Mouse (Mus musculus) layer of hippocampus, postnatal 10 days (tissue): ENCODE measurements around the gene Fam167b. TPM values are rescaled to one million over a fixed set of nuclear protein-coding genes. Genes with fewer than 3 reads are reported as not detected.
"Not testable (repeated sequence)": the region's sequence is repeated elsewhere in the genome, so short reads cannot be mapped to it uniquely, and the experiment has no call there.

Source experiments
- DNase-seq, 2 experiments: peaks; one replicate each; pipeline ENCODE4 v3.0.0; 2021; ENCODE audit warnings: low spot score in 2 of 2
- microRNA-seq, 2 experiments: library from miRNA; unstranded; fragments of <30 nt; microRNA quantifications; one replicate each; pipeline ENCODE4 v1.2.0; 2021
- total RNA-seq, 2 experiments: library from RNA; stranded (reverse); gene quantifications; 2 replicates each; pipeline ENCODE4 v1.2.3; 2021

Gene Fam167b
- total RNA-seq, 2 experiments from 2014 or later = not detected

DNA sequence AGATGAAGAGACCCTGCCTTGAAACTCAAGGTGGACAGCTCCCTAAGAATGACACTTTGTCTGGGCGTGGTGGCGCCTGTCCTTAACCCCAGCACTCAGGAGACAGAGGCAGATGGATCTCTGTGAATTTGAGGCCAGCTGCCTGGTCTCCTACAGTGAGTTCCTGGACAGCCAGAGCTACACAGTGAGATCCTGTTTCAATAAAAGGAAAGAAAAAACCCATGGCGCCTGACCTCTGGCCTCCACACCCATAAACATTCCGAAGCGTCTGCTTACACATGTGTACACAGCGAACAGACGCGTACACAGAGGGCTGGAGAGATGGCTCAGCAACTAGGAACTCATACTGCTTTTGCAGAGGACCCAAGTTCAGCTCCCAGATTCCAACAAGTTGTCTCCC lies 14.6 kb downstream of the Fam167b start:
- DNase-seq = no peak

DNA sequence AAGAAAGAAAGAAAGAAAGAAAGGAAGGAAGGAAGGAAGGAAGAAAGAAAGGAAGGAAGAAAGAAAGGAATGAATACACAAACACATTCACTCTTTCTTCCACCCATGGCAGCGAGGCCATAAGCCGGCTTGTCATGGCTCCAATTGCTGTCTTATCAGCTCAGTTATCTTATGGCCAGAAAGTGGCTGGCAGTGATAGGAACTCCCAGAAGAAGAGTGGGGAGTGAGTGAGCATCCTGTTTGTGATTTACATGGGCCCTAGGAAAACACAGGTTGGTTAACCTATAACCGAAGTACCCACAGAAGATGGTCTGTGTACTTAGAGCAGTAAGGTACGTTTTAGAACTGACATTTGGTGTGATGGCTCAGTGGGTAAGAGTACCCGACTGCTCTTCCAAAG lies 17.2 kb downstream of the Fam167b start:
- no peak for DNase-seq

- no peak for DNase-seq
Measured at GRCm38 (mm10) chr4:129558321-129558955, 19.9 kb downstream of the Fam167b start.

- DNase-seq = no peak
Measured at GRCm38 (mm10) chr4:129557256-129557808, 21.0 kb downstream of the Fam167b start.

GRCm38 (mm10) chr4:129556532-129557223 lies 21.7 kb downstream of the Fam167b start:
- peak; percentile 80 to 86 for DNase-seq

DNA sequence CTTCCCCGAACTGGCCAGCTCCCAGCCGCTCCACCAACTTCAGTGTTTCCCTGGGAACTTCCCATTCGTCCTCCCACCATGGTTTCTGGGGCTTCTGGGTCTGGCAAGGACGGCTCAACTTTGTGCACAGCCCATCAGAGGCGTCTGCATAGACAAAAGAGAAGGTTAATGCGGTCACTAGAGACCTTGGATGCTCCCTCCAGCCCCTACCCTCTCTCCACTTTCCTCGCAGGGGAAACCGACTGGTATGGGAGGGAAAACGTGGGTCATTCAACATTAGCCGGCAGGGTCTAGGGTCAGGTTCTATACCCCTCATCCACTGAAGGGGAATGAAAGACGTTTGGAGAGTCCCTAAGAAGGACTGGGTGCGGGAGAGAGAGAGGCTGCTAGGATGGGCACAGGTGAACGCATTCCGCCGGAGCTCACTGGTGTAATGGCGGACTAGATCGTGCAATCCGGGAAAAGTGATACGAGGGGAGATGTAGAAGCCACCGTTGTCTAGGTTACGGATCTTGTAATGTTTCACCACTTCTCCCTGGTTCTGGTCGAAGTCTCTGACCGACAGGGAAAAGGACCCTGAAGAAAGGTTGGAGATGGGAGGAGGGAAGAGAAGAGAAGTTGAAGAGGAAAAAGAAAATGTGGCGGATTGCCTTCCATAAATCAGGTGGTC lies 22.4 kb downstream of the Fam167b start:
- DNase-seq = peak; percentile 34 to 53

- DNase-seq = peak; percentile 61 to 72
Measured at GRCm38 (mm10) chr4:129555421-129555861, 22.9 kb downstream of the Fam167b start.

DNA sequence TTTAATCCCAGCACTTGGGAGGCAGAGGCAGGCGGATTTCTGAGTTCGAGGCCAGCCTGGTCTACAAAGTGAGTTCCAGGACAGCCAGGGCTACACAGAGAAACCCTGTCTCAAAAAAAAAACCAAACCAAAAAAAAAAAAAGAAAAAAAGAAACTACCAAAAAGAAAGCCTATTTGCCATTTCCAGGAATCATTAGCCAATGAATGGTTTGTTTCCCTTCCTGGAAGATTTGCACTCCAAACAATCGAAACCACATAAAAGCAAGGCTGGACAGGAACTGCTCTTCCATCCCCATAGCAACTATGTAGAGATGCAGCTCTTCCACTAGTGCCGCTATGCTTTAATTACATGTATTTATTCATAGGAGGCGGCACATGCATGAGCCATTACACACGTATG lies 23.8 kb downstream of the Fam167b start:
- not testable (repeated sequence) for DNase-seq

DNA sequence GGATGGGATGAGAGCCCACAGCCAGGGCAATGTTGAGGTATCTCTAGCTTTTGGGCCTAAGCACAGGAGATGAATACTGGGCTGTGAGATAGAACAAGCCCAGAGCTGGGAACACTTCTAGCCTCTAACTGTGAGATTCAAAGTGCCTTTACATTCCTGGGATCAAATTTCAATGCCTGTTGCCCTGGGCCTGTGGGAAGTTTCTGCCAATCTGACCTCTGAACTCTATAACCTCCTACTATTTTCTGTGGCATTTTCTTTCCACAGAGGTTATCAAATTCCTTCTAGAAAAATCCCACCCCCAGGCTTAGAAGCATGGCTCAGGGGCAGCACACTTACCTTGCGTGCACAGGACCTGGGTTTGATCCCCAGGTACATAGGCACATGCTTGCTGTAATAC lies 28.1 kb downstream of the Fam167b start:
- DNase-seq = no peak

- DNase-seq = peak in 1 of 2 experiments; percentile 12
Measured at GRCm38 (mm10) chr4:129549306-129549705, 29.0 kb downstream of the Fam167b start.

DNA sequence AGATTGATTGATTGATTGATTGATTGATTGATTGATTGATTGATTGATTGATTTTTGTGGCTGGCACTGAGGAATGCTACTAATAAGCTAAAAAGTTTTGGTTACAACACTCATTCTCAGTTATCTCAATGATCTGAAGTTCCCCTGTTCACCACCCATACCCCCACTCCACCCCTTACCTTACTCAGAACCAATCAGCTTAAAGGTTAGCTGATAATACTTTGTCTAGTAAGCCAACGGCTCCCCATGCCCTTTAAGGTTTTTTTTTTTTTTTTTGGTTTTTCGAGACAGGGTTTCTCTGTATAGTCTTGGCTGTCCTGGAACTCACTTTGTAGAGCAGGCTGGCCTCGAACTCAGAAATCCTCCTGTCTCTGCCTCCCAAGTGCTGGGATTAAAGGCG lies 30.7 kb downstream of the Fam167b start:
- DNase-seq = not testable (repeated sequence)

DNA sequence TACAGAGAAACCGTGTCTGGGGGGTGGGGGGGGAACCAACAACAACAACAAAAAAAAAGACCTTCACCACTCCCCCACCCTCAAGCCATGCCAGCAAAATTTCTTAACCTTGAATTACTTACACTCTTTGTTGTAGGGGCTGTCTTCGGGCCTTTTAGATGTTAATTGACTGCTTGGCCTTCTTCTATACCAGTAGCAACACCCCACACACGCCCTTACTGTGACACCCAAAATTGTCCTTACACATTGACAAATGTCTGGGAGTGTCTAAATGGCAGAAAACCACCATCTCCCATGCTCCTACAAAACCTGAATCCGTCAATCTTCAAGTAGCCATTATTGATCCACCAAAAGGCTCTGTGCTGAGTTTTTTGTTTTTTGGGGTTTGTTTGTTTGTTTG lies 34.2 kb downstream of the Fam167b start:
- no peak for DNase-seq

GRCm38 (mm10) chr4:129542592-129543141 lies 35.7 kb downstream of the Fam167b start, which contains the start of gene Hdac1:
Gene Hdac1 (minus strand): TSS chr4:129542713.
- DNase-seq = peak; percentile 93 to 97

DNA sequence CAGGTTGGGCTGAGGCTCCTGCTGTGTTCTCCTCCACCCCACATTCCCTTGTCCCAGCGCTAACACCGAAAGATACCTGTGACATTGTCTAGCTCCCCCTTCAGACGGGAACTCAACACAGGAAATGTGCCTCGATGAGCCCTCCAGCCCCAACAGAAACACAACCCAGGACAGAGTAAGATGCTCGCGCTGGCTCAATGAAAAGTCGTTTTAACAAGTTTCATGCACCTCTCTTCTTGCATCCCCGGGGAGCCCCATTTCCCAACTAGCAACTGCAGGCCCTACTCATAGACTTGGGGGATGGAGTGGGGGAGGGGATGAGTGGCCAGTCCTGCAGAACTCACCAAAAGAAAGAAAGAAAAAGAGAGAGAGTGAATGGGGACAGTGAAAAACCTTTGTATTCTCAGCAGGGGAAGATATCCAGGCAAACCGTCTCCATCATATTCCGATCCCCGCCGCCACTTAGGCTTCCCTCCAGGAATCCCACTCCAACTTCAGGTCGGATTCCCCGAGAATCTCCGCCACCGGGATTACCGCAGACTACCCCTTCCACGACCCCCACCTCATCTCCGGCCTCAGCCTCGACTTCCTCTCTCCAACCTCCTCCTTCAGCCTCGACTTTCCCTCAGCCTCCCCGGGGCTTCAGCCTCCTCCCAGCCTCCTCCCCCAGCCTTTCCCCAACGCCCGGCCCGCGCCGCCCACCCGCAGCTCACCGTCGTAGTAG lies 36.3 kb downstream of the Fam167b start:
- peak in 1 of 2 experiments; percentile 34 for DNase-seq

DNA sequence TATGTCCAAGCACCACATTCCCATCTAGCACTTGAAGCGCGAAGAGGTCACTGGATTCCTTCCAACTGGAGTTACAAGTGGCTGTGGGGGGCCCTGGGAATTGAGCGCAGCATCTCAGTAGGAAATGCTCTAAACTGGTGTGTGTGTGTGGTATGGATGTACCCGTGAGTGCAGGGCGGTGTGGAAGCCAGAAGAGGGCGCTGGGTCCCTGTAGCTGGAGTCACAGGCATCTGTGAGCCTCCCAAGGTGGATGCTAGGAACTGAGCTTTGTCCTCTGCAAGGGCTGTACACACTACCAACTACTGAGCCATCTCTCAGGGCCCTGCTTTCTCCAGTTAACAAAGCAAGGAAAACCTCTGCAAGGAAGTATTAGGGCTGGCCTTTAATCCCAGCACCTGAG lies 38.3 kb downstream of the Fam167b start:
- peak; percentile 22 to 30 for DNase-seq

DNA sequence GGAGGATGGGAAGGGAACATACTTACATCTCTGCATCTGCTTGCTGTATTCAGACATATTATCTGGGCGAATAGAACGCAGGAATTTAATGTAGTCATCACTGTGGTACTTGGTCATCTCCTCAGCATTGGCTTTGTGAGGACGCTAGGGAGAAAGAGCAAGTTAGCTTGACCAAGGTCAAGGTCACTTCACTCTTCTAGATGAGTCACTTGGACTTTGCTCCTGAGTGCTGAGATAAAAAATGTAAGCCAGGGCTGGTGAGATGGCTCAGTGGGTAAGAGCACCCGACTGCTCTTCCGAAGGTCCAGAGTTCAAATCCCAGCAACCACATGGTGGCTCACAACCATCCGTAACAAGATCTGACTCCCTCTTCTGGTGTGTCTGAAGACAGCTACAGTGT lies 49.4 kb downstream of the Fam167b start:
- not testable (repeated sequence) for DNase-seq

Small RNA genes within 50 kb of the gene (microRNA-seq; reads per million reads assigned to microRNA genes)
- gene Mir8119 = 0 reads per million in 2 experiments

Other genes starting within 250 kb of the Fam167b start
- 100 to 1,000 TPM; 124 to 139 TPM for gene Rbbp4, start 243.2 kb downstream of the Fam167b start, total RNA-seq
- gene Zbtb8os, start 242.9 kb downstream of the Fam167b start, total RNA-seq = 10 to 100 TPM; 26.9 to 30.2 TPM
- 1 to 10 TPM; 7.8 to 8.0 TPM for gene Zbtb8a, start 200.4 kb downstream of the Fam167b start, total RNA-seq
- 1 to 10 TPM; 4.4 to 5.1 TPM for gene Zbtb8b, start 137.7 kb downstream of the Fam167b start, total RNA-seq
- gene Bsdc1, start 117.0 kb downstream of the Fam167b start, total RNA-seq = 10 to 100 TPM; 41.4 to 46.9 TPM
- gene Tssk3, start 87.5 kb downstream of the Fam167b start, total RNA-seq = under 1 TPM; 0.37 to 0.51 TPM
- 1 to 10 TPM; 1.0 to 2.0 TPM for gene Fam229a, start 87.4 kb downstream of the Fam167b start, total RNA-seq
- 100 to 1,000 TPM; 713 to 734 TPM for gene Marcksl1, start 65.0 kb downstream of the Fam167b start, total RNA-seq
- gene Hdac1, start 35.8 kb downstream of the Fam167b start, total RNA-seq = 10 to 100 TPM; 40.5 to 40.9 TPM
- gene Lck, start 4.9 kb downstream of the Fam167b start, total RNA-seq = 1 to 10 TPM; 9.1 to 9.3 TPM
- 100 to 1,000 TPM; 136 to 140 TPM for gene Eif3i, start 22.1 kb upstream of the Fam167b start, total RNA-seq
- 10 to 100 TPM; 95.6 to 99.1 TPM for gene Tmem234, start 22.1 kb upstream of the Fam167b start, total RNA-seq
- 1 to 10 TPM; 3.1 to 5.3 TPM for gene Dcdc2b, start 35.7 kb upstream of the Fam167b start, total RNA-seq
- 10 to 100 TPM; 27.5 to 27.6 TPM for gene Iqcc, start 40.5 kb upstream of the Fam167b start, total RNA-seq
- gene Ccdc28b, start 45.4 kb upstream of the Fam167b start, total RNA-seq = 100 to 1,000 TPM; 123 to 140 TPM
- 10 to 100 TPM; 41.4 to 46.8 TPM for gene Txlna, start 62.5 kb upstream of the Fam167b start, total RNA-seq
- gene Kpna6, start 94.2 kb upstream of the Fam167b start, total RNA-seq = 10 to 100 TPM; 74.7 to 90.0 TPM
- gene Tmem39b, start 118.3 kb upstream of the Fam167b start, total RNA-seq = 10 to 100 TPM; 13.0 to 13.1 TPM
- 100 to 1,000 TPM in 1 of 2 experiments, 10 to 100 TPM in 1; 99.3 to 108 TPM for gene Khdrbs1, start 163.8 kb upstream of the Fam167b start, total RNA-seq
- gene Ptp4a2, start 232.7 kb upstream of the Fam167b start, total RNA-seq = 100 to 1,000 TPM; 125 to 136 TPM